Mouse (Mus musculus) liver, embryonic 14.5 days (tissue): ENCODE measurements around the gene Notch2. TPM values are rescaled to one million over a fixed set of nuclear protein-coding genes. Genes with fewer than 3 reads are reported as not detected.

Experiments
- ATAC-seq: fragments of 200-750 bp; cut with Nextera tagmentation; 2 replicates; pipeline ENCODE4 v1.8.0; 2017; ENCODE audit warnings: moderate number of reproducible peaks, mild to moderate bottlenecking, moderate library complexity; ENCODE audit not compliant: insufficient read depth
- DNase-seq, 3 experiments: peaks; one replicate each; pipeline ENCODE4 v3.0.0-alpha.2; 2012 to 2013; ENCODE audit warnings: low read depth in 3 of 3, low spot score in 3 of 3
- H3K27ac ChIP-seq: fragments of 300-500 bp; sonication (generic); 2 replicates; pipeline ENCODE4 v1.5.1; 2014; ENCODE audit warnings: moderate library complexity, mild to moderate bottlenecking, control low read depth, inconsistent platforms
- H3K27me3 ChIP-seq: fragments of 300-500 bp; sonication (generic); 2 replicates; pipeline ENCODE4 v1.6.1; 2014; ENCODE audit warnings: mild to moderate bottlenecking, low read length, moderate library complexity; ENCODE audit not compliant: control insufficient read depth, insufficient read depth
- H3K36me3 ChIP-seq: fragments of 300-500 bp; sonication (generic); replicated peaks from 2 replicates; pipeline ENCODE4 v1.6.1; 2014; ENCODE audit warnings: low read depth; ENCODE audit not compliant: control insufficient read depth, insufficient read depth
- H3K4me1 ChIP-seq, 2 experiments: fragments of 200-500 bp in 1 of 2; fragments of 300-500 bp in 1 of 2; sonication (generic) in 1 of 2; replicated peaks; 2 replicates each; pipeline ENCODE4 v1.6.1; 2012 to 2014; ENCODE audit warnings: antibody characterized with exemption in 1 of 2, inconsistent platforms in 1 of 2, low read length in 1 of 2; ENCODE audit not compliant: control insufficient read depth in 2 of 2, insufficient read depth in 2 of 2
- H3K4me2 ChIP-seq: fragments of 300-500 bp; sonication (generic); 2 replicates; pipeline ENCODE4 v1.6.1; 2014; ENCODE audit warnings: low read depth, mild to moderate bottlenecking, control low read depth, moderate library complexity
- H3K4me3 ChIP-seq, 2 experiments: fragments of 200-500 bp in 1 of 2; fragments of 300-500 bp in 1 of 2; sonication (generic) in 1 of 2; 2 replicates each; pipeline ENCODE4 v1.5.1; 2012 to 2014; ENCODE audit warnings: low read depth in 2 of 2, low read length in 2 of 2, mild to moderate bottlenecking in 2 of 2, control low read depth in 1 of 2, inconsistent platforms in 1 of 2, moderate library complexity in 1 of 2; ENCODE audit not compliant: insufficient read depth in 1 of 2
- H3K9ac ChIP-seq: fragments of 300-500 bp; sonication (generic); replicated peaks from 2 replicates; pipeline ENCODE4 v1.6.1; 2014; ENCODE audit warnings: mild to moderate bottlenecking, control low read depth, moderate library complexity
- H3K9me3 ChIP-seq: fragments of 300-500 bp; sonication (generic); 2 replicates; pipeline ENCODE4 v1.6.1; 2016; ENCODE audit warnings: low read length, mixed read lengths; ENCODE audit not compliant: control insufficient read depth
- CTCF ChIP-seq: IDR thresholded peaks from 2 replicates; pipeline ENCODE4 v1.5.1; 2016; ENCODE audit warnings: antibody characterized with exemption, low read depth, control low read depth
- EP300 ChIP-seq: IDR thresholded peaks from 2 replicates; pipeline ENCODE4 v1.6.1; 2016; ENCODE audit warnings: antibody characterized with exemption, low read depth
- WGBS: fragments of 180-500 bp; shearing (Covaris S2); extraction: QIAGEN DNeasy Blood & Tissue Kit; methylation state at CpG from one replicate; pipeline ENCODE4 v1.1.7; 2014; ENCODE audit not compliant: insufficient replicate concordance; 5-methylcytosine and 5-hydroxymethylcytosine counted together
- polyA plus RNA-seq, 2 experiments: library from polyadenylated mRNA; depleted of rRNA in 1 of 2; stranded (reverse) in 1 of 2; unstranded in 1 of 2; fragments of >200 nt; fragmentation: Nextera tagmentation in 1 of 2; extraction: Ambion mirVana in 1 of 2; gene quantifications; 2 replicates each; pipeline versions ENCODE4 v1.2.1 to v1.2.3; 2012 to 2014

The Notch2 gene
- polyA plus RNA-seq, 2 experiments, result 3.0 to 5.4 TPM

DNA sequence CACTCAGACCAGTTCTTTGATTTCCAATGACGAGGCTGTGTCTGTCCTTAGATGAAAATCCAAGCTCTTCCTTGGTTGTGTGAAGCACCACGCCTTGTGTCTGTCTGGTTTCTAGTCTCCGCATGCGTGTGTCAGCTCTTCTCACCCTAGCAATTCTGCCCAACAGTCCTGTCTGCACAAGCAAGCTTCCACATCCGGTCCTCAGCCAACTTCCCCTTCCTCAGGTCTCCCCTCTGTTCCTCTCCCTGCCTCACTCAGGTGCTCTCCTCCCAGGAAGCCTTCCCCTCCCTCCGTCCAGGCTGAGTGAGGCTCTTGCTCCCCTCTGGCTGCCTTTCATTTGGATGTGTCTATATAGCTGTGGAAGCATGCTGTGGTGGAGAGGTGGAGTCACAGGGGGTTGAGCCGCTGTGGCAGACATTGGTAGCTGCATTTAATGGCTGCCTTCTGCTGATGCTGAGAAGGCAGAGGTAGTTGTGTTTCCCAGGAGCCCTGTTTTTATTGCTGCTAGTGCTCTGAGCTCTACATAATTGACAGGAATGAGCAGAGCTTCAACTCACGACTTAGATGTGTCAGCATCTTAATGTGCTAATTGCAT, 70.8 kb downstream of the Notch2 start:
- no peak for TF ChIP-seq CTCF
- no peak for TF ChIP-seq EP300
- Histone ChIP-seq H3K4me2 (no peak overlapping the region), H3K36me3 (no peaks in the 10 kb centered on the region; the same call in 1 of the 2 replicates), H3K4me1 (peaks cover 35 to 38% of the 10 kb centered on the region in 2 experiments), H3K4me3 (no peak overlapping the region), H3K27me3 (no peaks in the 10 kb centered on the region), H3K27ac (no peak overlapping the region), H3K9me3 (no peaks in the 10 kb centered on the region), H3K9ac (no peak overlapping the region)
- ATAC-seq (no peak), DNase-seq (no peak)
- 52% methylated on average over 8 of the region's 8 CpGs for WGBS

DNA sequence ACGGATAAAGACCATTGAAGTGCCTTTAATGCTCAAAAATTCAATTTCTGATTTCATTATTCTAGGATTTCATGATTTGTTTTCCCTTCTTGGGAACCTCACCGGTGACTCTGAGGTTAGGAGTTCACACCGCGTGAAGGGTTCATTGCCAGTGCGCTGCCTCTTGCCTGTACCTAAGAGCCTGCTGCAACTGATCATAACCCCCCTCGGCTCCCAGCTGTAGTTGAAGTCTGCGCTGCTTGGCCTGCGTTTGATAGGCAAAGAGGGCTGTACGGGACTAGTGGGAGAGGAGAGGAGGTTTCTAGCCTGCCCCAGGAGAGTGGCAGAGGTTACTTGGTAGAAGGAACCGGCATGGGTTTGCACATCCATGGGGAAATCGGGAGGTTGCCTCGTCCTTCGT, 71.5 kb downstream of the Notch2 start:
- H3K36me3 ChIP-seq, result no peaks in the 10 kb centered on the region; the same call in 1 of the 2 replicates
- H3K27me3 ChIP-seq, result no peaks in the 10 kb centered on the region
- no peak overlapping the region for H3K27ac ChIP-seq
- DNase-seq (no peak), ATAC-seq (no peak)
- H3K9ac ChIP-seq, result no peak overlapping the region
- H3K9me3 ChIP-seq, result no peaks in the 10 kb centered on the region
- H3K4me1 ChIP-seq, result peaks cover 35% of the 10 kb centered on the region in 2 experiments
- no peak for TF ChIP-seq CTCF
- no peak for TF ChIP-seq EP300
- no peak overlapping the region for H3K4me3 ChIP-seq
- 82% methylated on average over 13 of the region's 13 CpGs for WGBS
- no peak overlapping the region for H3K4me2 ChIP-seq

DNA sequence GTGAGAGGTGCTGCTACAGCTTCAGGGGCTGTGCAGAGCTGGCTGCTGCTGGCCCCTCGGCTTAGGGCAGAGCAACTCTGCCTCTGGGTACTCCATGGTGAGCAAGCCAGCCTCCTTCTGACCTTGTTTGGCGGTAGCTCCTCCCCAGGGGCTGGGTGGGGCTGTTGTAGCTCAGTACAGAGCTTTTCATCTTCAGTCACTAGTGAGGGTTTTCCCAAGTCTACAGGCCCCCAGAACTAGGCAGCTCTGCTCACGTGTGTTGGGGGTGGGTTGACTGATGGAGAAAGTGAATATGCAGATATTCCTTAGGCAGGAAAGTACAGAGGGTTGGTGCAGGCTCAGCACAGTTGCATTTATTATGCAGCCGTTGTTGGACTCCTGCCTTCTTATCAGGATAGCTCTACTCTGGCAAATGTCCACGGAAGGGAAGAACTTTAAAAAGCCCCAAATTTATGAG, 72.5 kb downstream of the Notch2 start:
- H3K9ac ChIP-seq, result peak overlapping the region; percentile 23; the same call in 1 of the 2 replicates
- H3K27ac ChIP-seq, result no peak overlapping the region
- H3K4me3 ChIP-seq, result no peak overlapping the region
- whole genome bisulfite sequencing, result 20% methylated on average over 5 of the region's 5 CpGs
- H3K4me2 ChIP-seq, result peak overlapping the region; percentile 44
- peaks cover 31 to 35% of the 10 kb centered on the region in 2 experiments for H3K4me1 ChIP-seq
- no peak for TF ChIP-seq CTCF
- TF ChIP-seq EP300, result no peak
- no peaks in the 10 kb centered on the region; the same call in 1 of the 2 replicates for H3K36me3 ChIP-seq
- H3K9me3 ChIP-seq, result no peaks in the 10 kb centered on the region
- ATAC-seq, result peak; percentile 66
- H3K27me3 ChIP-seq, result no peaks in the 10 kb centered on the region
- peak in 2 of 3 experiments; percentile 41 to 44 for DNase-seq

DNA sequence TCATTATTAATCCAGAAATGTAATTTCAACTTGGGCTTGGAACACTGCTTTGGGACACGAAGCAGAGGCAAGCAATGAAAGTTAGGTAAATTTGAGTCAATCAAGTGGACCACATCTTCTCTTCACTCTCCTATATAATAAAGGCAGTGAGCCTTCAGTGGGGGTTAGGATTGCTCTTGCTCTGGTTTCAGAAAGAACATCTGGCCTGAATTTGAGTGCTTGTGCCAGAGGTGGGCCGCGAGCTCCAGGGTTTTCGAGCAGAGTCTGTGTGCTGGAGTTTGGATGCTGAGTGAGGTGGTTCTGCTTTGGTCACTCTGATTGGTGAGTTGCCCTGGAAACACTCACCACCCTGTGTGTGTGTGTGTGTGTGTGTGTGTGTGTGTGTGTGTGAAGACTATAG, 73.1 kb downstream of the Notch2 start:
- H3K27me3 ChIP-seq, result no peaks in the 10 kb centered on the region
- H3K27ac ChIP-seq, result no peak overlapping the region
- no peaks in the 10 kb centered on the region; the same call in 1 of the 2 replicates for H3K36me3 ChIP-seq
- H3K9ac ChIP-seq, result peak overlapping the region; percentile 13
- no peak for TF ChIP-seq EP300
- TF ChIP-seq CTCF, result no peak
- 80% methylated on average over 4 of the region's 4 CpGs for WGBS
- peaks cover 28 to 31% of the 10 kb centered on the region in 2 experiments for H3K4me1 ChIP-seq
- DNase-seq (no peak), ATAC-seq (no peak)
- no peak overlapping the region for H3K4me2 ChIP-seq
- H3K4me3 ChIP-seq, result no peak overlapping the region
- H3K9me3 ChIP-seq, result no peaks in the 10 kb centered on the region

DNA sequence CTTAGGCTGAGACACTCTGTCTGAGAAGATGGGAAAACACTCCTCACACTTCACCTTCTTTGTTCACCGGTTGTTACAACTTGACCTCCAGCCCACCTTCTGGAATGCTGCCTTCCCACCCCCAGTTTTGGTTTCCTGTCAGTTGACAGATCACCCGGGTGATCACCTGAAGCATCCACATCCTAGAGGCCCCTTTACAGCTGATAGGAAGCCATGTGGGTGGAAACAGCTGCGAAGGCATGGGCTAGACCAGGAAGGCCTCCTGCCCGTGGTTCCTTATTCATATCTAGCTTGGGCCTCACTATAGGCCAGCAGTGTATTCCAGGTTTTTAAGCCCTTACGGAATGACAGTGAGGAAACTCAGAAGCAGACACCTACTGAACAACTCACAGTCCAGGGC, 73.5 kb downstream of the Notch2 start:
- ATAC-seq, result no peak
- no peak for TF ChIP-seq EP300
- TF ChIP-seq CTCF, result no peak
- H3K4me2 ChIP-seq, result no peak overlapping the region
- H3K27ac ChIP-seq, result no peak overlapping the region
- H3K4me3 ChIP-seq, result no peak overlapping the region
- H3K27me3 ChIP-seq, result no peaks in the 10 kb centered on the region
- H3K36me3 ChIP-seq, result no peaks in the 10 kb centered on the region; the same call in 1 of the 2 replicates
- H3K9ac ChIP-seq, result no peak overlapping the region
- 41% methylated on average over 5 of the region's 5 CpGs for WGBS
- H3K9me3 ChIP-seq, result no peaks in the 10 kb centered on the region
- H3K4me1 ChIP-seq, result peaks cover 24 to 28% of the 10 kb centered on the region in 2 experiments
- no peak for DNase-seq
